Mouse (Mus musculus): ENCODE results near the gene Plekhh2. TPM values are rescaled to one million over a fixed set of nuclear protein-coding genes. Genes with fewer than 3 reads are reported as not detected.

Plekhh2 gene
- total and polyA plus RNA-seq, 3 experiments: 1.4 to 2.0 (median 1.7) TPM

GRCm38 (mm10) chr17:84633443-84633842 lies 121.7 kb downstream of the Plekhh2 start:
- no peak overlapping the region for H3K4me3 ChIP-seq
- no peak overlapping the region for H3K27ac ChIP-seq
- WGBS: 68% methylated on average over 13 of the region's 13 CpGs
- intact Hi-C loops (cut with DNase I): no loop called here
- H3K36me3 ChIP-seq (ENCODE audit: control insufficient read depth, insufficient read depth, low read length): no peaks in the 10 kb centered on the region
- TF ChIP-seq EP300 (IDR thresholded peaks at IDR 0.05; ENCODE audit: insufficient read depth, low read depth, low read length): no peak
- no peak for TF ChIP-seq CTCF (IDR thresholded peaks at IDR 0.05)
- no peak for TF ChIP-seq POLR2A (IDR thresholded peaks at IDR 0.05; ENCODE audit: insufficient read depth, low read depth, low read length)
- H3K9ac ChIP-seq (ENCODE audit: low read depth, low read length): no peak overlapping the region
- H3K4me1 ChIP-seq (ENCODE audit: control insufficient read depth, insufficient read depth, low read length): no peaks in the 10 kb centered on the region
- no peak for DNase-seq
- no peaks in the 10 kb centered on the region for H3K79me2 ChIP-seq (replicated peaks; ENCODE audit: control insufficient read depth, insufficient read depth, low read length)
- no peaks in the 10 kb centered on the region for H3K27me3 ChIP-seq (ENCODE audit: control insufficient read depth, insufficient read depth, low read length)

- Histone ChIP-seq H3K9ac (ENCODE audit: low read depth, low read length) (no peak overlapping the region), H3K27me3 (ENCODE audit: control insufficient read depth, insufficient read depth, low read length) (no peaks in the 10 kb centered on the region), H3K79me2 (replicated peaks; ENCODE audit: control insufficient read depth, insufficient read depth, low read length) (no peaks in the 10 kb centered on the region), H3K36me3 (ENCODE audit: control insufficient read depth, insufficient read depth, low read length) (no peaks in the 10 kb centered on the region), H3K4me1 (ENCODE audit: control insufficient read depth, insufficient read depth, low read length) (peaks cover 5% of the 10 kb centered on the region), H3K4me3 (no peak overlapping the region), H3K27ac (no peak overlapping the region)
- 67% methylated on average over 8 of the region's 8 CpGs for WGBS
- no peak for DNase-seq
- TF ChIP-seq POLR2A (IDR thresholded peaks at IDR 0.05; ENCODE audit: insufficient read depth, low read depth, low read length) (no peak), CTCF (IDR thresholded peaks at IDR 0.05) (no peak), EP300 (IDR thresholded peaks at IDR 0.05; ENCODE audit: insufficient read depth, low read depth, low read length) (no peak)
- intact Hi-C loops (cut with DNase I): no loop called here
Observed at GRCm38 (mm10) chr17:84636328-84636727, 124.6 kb downstream of the Plekhh2 start.

GRCm38 (mm10) chr17:84637971-84638370 lies 126.3 kb downstream of the Plekhh2 start:
- H3K27ac ChIP-seq: no peak overlapping the region
- no peak overlapping the region for H3K9ac ChIP-seq (ENCODE audit: low read depth, low read length)
- H3K36me3 ChIP-seq (ENCODE audit: control insufficient read depth, insufficient read depth, low read length): no peaks in the 10 kb centered on the region
- H3K79me2 ChIP-seq (replicated peaks; ENCODE audit: control insufficient read depth, insufficient read depth, low read length): no peaks in the 10 kb centered on the region
- no peaks in the 10 kb centered on the region for H3K27me3 ChIP-seq (ENCODE audit: control insufficient read depth, insufficient read depth, low read length)
- WGBS: 90% methylated on average over 6 of the region's 6 CpGs
- no peak for TF ChIP-seq EP300 (IDR thresholded peaks at IDR 0.05; ENCODE audit: insufficient read depth, low read depth, low read length)
- no peak for TF ChIP-seq CTCF (IDR thresholded peaks at IDR 0.05)
- no peak for TF ChIP-seq POLR2A (IDR thresholded peaks at IDR 0.05; ENCODE audit: insufficient read depth, low read depth, low read length)
- peaks cover 5% of the 10 kb centered on the region for H3K4me1 ChIP-seq (ENCODE audit: control insufficient read depth, insufficient read depth, low read length)
- no peak overlapping the region for H3K4me3 ChIP-seq
- intact Hi-C loops (cut with DNase I): no loop called here
- no peak for DNase-seq

DNA sequence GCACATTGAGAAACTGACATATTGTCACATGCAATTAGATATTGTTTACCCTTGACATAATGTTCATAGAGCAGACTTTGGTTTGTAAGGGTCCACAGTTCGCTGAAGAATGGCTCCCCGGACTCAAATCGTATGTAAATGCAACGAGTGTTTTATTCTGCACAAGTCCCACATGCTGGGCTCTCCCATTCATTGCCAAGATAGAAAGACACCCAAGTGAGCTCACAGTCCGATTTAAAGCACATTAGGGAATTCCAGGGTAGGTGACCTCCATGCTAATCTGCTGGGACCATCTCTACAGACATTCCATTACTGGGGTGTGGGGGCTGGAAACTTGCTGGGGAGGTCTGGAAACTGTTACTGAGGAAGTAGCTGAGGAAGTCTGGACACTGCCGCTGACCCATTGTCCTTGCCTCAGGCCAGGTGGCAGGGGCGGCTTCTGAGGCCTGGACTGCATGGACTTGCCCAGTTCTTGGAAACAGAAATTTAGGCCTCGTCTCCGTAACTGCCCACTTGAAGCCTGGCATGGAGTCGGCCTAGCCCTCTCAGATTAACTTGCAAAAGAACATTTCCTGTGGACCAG lies 128.2 kb downstream of the Plekhh2 start:
- Histone ChIP-seq H3K79me2 (replicated peaks; ENCODE audit: control insufficient read depth, insufficient read depth, low read length) (no peaks in the 10 kb centered on the region), H3K4me1 (ENCODE audit: control insufficient read depth, insufficient read depth, low read length) (peaks cover 5% of the 10 kb centered on the region), H3K9ac (ENCODE audit: low read depth, low read length) (no peak overlapping the region), H3K36me3 (ENCODE audit: control insufficient read depth, insufficient read depth, low read length) (no peaks in the 10 kb centered on the region), H3K27me3 (ENCODE audit: control insufficient read depth, insufficient read depth, low read length) (no peaks in the 10 kb centered on the region), H3K27ac (no peak overlapping the region), H3K4me3 (no peak overlapping the region)
- DNase-seq: no peak
- intact Hi-C loops (cut with DNase I): no loop called here
- 61% methylated on average over 10 of the region's 10 CpGs for whole genome bisulfite sequencing
- no peak for TF ChIP-seq CTCF (IDR thresholded peaks at IDR 0.05)
- no peak for TF ChIP-seq POLR2A (IDR thresholded peaks at IDR 0.05; ENCODE audit: insufficient read depth, low read depth, low read length)
- TF ChIP-seq EP300 (IDR thresholded peaks at IDR 0.05; ENCODE audit: insufficient read depth, low read depth, low read length): no peak

DNA sequence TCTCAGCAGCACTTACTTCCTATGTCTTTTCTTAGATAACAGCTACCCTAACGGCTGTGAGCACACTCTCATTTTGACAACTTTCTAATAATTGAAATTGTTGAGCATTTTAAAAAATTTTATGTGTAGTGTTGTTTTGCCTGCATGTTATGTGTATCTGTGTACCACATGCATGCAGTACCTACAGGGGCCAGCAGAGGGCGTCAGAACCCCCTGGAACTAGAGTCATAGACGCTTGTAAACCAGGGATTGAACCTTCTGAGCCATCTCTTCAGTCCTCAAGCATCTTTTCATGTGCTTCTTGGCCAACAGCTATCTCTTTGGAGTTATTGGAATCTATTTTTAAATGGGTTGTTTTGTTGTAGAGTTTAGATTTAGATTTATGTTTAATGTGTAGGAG lies 130.2 kb downstream of the Plekhh2 start:
- H3K4me3 ChIP-seq: no peak overlapping the region
- H3K79me2 ChIP-seq (replicated peaks; ENCODE audit: control insufficient read depth, insufficient read depth, low read length): no peaks in the 10 kb centered on the region
- DNase-seq: no peak
- peaks cover 8% of the 10 kb centered on the region for H3K4me1 ChIP-seq (ENCODE audit: control insufficient read depth, insufficient read depth, low read length)
- H3K27me3 ChIP-seq (ENCODE audit: control insufficient read depth, insufficient read depth, low read length): no peaks in the 10 kb centered on the region
- TF ChIP-seq POLR2A (IDR thresholded peaks at IDR 0.05; ENCODE audit: insufficient read depth, low read depth, low read length): no peak
- TF ChIP-seq EP300 (IDR thresholded peaks at IDR 0.05; ENCODE audit: insufficient read depth, low read depth, low read length): no peak
- peak; percentile 69 for TF ChIP-seq CTCF (IDR thresholded peaks at IDR 0.05)
- intact Hi-C loops (cut with DNase I): no loop called here
- H3K36me3 ChIP-seq (ENCODE audit: control insufficient read depth, insufficient read depth, low read length): no peaks in the 10 kb centered on the region
- no peak overlapping the region for H3K27ac ChIP-seq
- H3K9ac ChIP-seq (ENCODE audit: low read depth, low read length): no peak overlapping the region
- WGBS: 61% methylated on average over 3 of the region's 3 CpGs

GRCm38 (mm10) chr17:84642324-84642723 lies 130.6 kb downstream of the Plekhh2 start:
- no peak for TF ChIP-seq CTCF (IDR thresholded peaks at IDR 0.05)
- TF ChIP-seq POLR2A (IDR thresholded peaks at IDR 0.05; ENCODE audit: insufficient read depth, low read depth, low read length): no peak
- no peak for TF ChIP-seq EP300 (IDR thresholded peaks at IDR 0.05; ENCODE audit: insufficient read depth, low read depth, low read length)
- Histone ChIP-seq H3K27me3 (ENCODE audit: control insufficient read depth, insufficient read depth, low read length) (no peaks in the 10 kb centered on the region), H3K9ac (ENCODE audit: low read depth, low read length) (no peak overlapping the region), H3K36me3 (ENCODE audit: control insufficient read depth, insufficient read depth, low read length) (no peaks in the 10 kb centered on the region), H3K4me1 (ENCODE audit: control insufficient read depth, insufficient read depth, low read length) (peaks cover 8% of the 10 kb centered on the region), H3K79me2 (replicated peaks; ENCODE audit: control insufficient read depth, insufficient read depth, low read length) (no peaks in the 10 kb centered on the region), H3K27ac (no peak overlapping the region), H3K4me3 (no peak overlapping the region)
- intact Hi-C loops (cut with DNase I): no loop called here
- DNase-seq: no peak
- 90% methylated on average over 9 of the region's 9 CpGs for WGBS

Data from heart, adult 2 months (tissue).